Mouse (Mus musculus) liver, adult 2 months (tissue): ENCODE data around the gene Gcsam.

Experiments used
- CTCF ChIP-seq: fragments of 200-500 bp; IDR thresholded peaks from 2 replicates; pipeline ENCODE4 v1.5.1; 2011; ENCODE audit warnings: low read depth, low read length, control low read depth
- POLR2A ChIP-seq: fragments of 200-500 bp; IDR thresholded peaks from 2 replicates; pipeline ENCODE4 v1.6.1; 2011; ENCODE audit warnings: low read length, control low read depth; ENCODE audit not compliant: insufficient read depth; ENCODE audit errors: extremely low read depth

DNA sequence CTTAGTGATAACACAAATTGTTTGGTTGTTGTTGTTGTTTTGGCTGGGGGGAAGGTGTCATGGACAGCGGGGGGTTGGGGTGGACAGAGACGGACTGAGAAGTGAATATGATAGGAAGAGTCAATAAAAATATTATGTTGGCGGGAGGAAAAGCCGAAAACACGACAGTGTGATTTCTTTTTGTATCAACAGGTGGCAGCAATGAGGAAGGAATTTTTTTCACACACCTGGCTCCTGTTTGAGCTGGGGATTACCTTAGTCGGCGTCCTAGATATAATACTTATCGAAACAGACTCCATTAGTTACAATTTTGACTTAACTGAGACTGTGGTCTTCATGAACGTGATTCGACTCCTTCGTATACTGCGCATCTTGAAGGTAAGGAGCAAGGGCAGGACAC, 30.3 kb upstream of the Gcsam start:
- TF ChIP-seq CTCF (no peak), POLR2A (no peak)
